Mouse (Mus musculus): ENCODE results near the gene Pam16.

Pam16 gene

DNA sequence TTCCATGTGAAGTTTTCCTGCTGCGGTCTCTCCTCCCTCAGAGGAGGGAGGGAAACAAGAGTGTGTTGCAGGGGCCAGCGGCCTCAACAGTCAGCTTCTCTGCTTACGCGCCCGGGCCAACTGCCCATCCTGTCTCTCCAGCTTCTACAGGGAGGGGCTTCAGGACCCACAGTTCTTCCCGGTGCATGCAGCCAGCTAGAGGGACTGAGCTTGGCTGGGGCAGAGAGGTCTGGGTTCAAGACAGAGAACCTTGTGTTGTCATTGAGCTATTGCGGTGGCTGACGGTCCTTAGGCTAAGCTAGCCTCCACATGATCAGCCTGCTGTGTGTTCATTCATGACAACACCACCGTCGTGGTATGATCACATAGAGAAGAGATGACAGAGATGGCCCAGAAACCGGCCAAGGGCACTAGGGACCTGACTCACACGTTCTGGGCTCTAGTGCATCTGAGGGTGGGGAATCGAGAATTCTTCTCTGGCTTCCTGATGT is 22.9 kb upstream of the Pam16 start:
- CTCF ChIA-PET: interaction anchor here (0.6 kb wide), 1 partner anchor 113 kb away, joined by 18 read pairs; no protein-coding TSS in a partner anchor

GRCm38 (mm10) chr16:4646831-4647230 is 22.0 kb upstream of the Pam16 start:
- CTCF ChIA-PET: no interaction called here

DNA sequence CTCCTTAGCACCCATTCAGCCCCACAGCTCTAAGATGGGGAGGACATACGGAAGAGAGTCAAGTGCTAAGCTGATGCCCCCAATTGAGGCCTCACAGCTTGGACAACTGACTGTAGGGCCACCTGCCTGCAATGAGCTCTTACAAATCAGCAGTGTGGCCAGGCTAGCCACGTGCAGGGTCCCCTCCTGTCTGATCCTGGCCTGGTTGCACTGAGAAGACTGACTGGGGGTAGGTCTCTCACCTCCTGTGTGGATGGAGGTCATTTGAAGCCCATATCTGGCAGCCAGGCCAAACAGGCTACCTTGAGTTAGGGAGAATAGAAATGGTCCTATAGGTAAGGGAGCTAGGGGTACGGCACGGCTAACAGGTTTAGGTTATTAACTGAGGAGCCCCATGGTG is 21.1 kb upstream of the Pam16 start:
- CTCF ChIA-PET: no interaction called here

DNA sequence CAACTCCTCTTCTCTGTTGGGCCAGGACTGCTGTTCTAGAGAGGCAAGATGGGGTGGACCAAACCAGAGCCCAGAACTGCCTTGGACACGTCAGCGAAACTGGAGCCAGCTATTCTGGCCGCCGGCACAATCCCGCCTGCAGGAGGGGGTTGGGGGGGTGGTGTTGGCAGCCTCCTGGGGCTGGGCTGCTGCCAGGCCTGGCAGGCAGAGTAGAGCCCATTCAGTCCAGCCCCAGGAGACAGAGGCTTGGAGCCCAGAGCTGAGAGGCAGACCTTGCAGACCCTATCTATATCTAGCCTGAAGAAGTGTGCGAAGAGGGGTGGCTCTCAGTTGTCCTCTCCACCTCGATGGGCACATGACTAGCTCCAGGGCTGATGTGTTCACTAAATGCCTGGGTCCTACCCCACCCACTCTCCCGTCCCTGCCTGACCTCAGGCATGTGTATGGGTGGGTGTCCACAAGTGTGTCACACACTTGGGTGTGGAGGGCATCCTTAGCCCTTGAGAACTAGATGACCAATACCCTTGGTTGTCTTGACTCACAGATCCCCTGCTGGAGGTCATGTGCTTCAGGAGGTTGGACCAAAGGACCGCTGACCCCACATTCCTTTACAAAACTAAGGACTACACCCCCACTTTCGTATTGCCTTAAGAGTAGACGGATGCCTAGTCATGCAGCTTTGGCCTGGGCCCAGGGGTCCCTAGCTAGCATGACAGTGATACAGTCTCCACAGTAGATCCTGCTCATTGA is 19.1 kb upstream of the Pam16 start:
- CTCF ChIA-PET: interaction anchor here (1.1 kb wide), 1 partner anchor 59 kb away, joined by 3 read pairs; no protein-coding TSS in a partner anchor

GRCm38 (mm10) chr16:4642937-4643336 is 18.1 kb upstream of the Pam16 start:
- CTCF ChIA-PET: interaction anchor here (0.7 kb wide), 1 partner anchor 368 kb away, joined by 19 read pairs; no protein-coding TSS in a partner anchor

DNA sequence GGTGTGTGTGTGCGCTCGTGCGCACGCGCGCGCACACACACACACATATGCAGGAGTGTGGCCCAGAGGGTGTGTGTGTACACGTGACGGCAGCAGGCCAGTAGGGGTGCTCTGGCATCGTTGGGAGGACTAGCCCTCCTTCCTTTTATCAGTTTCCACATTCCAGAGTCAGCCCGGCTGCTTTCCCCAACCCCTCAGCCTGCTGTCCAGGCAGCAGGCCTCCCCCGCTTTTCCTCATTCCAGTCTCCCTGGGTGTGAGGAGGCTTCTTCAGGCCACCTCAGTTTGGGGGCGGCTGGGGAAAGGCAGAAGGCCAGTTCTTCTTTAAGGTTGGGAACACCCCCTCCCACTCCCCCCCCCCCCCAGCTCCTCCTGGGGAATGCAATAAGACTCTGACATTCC is 17.4 kb upstream of the Pam16 start:
- CTCF ChIA-PET: interaction anchor here (0.6 to 0.7 kb wide), 2 partner anchors 56 to 368 kb away, joined by 7 to 19 read pairs; no protein-coding TSS in a partner anchor

- CTCF ChIA-PET: no interaction called here
Measured at GRCm38 (mm10) chr16:4641119-4641838, 16.5 kb upstream of the Pam16 start.

GRCm38 (mm10) chr16:4640267-4641005 is 15.6 kb upstream of the Pam16 start:
- CTCF ChIA-PET: no interaction called here

DNA sequence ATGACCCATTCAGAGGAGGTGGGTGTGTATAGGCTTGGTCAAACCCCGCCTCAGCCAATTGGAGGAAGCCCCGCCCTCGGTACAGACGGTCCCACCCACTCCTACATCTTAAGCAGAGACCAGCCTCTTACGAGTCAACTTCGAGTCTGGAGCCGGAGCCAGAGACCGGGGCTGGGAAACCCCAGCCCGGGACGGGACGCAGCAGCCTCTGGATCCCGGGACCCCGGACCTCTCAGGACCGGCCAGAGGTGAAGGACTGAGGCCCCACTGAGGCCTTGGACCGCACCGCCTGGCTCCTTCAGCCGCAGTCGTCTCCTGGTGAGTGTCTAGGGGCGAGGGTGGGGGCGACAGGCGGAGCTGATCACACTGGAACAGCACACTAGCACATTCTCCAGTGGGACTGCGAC is 15.0 kb upstream of the Pam16 start, which contains the start of the genes Vasn and Dnaja3:
TSS of gene Vasn (plus strand) at position 111 of the 407 bp plus-strand sequence.
TSS of gene Dnaja3 (plus strand) at position 159 of the 407 bp plus-strand sequence.
- CTCF ChIA-PET: no interaction called here

DNA sequence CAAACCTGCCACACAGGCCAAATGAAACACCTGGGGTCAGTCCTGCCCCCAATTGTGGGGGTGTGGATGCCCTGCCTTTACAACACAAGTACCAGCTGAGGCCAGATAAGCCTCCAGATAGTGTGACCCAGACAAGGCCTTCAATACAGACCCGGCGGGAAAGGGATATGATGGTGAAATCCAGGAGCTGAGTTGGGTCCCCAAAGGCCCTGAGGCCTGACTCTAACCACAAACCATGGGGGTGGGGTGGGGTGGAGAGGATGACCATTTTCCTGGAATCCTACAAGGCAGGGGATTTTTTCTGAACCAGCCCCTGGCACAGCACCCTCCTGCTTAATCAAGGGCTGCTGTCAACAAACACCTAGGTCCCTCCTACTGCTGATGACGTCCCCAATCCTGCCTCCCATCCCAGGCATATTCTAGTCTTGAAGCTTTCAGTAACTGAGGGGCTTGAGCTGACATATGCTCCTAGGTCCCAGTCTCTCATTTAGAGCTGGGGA is 14.2 kb upstream of the Pam16 start:
- CTCF ChIA-PET: no interaction called here

DNA sequence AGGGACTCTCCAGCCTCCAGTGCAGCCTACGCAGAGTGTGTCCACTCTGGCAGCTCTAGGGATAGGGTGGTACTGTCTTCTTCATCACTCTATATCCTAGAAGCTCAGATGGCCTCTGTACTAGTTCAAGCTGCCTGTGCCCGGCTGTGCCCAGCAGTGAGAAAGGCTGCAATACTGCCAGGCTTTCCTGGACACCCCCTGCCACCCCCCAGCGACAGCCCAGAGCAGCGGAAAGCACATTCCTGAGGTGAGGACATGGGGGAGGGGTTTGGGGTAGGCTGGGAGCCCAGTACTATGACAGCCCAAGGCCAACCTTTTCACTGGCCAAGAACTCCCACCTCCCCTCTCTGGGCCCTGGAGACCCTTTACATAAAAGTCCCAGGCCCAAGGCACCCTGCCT is 11.0 kb upstream of the Pam16 start:
- CTCF ChIA-PET: no interaction called here

DNA sequence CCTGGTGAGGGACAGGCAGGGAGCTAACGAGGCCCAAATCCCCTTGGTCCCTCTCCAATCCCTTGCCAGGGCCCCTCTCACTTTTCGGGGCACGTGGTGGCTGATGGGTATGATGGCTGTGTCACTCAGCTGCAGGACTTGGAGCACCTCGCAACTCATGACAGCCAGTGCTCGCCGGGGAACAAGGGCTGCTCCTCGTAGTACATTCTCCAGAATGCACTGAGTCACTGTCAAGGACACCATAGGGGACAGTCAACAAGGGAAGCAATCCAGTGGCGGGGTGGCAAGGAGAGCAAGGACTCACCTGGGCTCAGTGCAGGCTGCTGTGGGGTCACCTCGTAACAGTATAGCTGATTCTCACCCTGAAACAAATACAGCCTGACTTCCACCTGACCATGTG is 9.9 kb upstream of the Pam16 start:
- CTCF ChIA-PET: interaction anchor here (0.6 kb wide), 1 partner anchor 83 kb away, joined by 4 read pairs; no protein-coding TSS in a partner anchor

GRCm38 (mm10) chr16:4633661-4634060 is 8.9 kb upstream of the Pam16 start:
- CTCF ChIA-PET: no interaction called here

DNA sequence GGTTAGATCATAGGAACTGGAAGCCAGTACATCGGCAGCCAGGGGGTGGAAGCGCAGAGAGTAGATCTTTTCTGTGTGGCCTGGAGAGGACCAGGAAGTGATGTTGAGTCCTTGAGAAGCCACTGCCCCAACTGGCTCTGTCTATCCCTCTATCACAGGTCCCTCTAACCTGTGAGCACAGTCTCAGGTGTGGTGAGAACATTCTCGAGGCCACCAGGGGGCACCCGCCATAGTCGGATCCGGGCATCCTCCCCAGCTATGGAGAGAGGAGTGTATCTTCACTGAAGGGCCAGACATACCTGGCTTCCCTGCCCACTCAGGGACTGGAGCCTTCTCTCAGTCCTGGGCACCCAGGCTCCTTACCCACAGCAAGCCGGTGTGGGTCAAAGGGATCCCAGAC is 7.3 kb upstream of the Pam16 start:
- CTCF ChIA-PET: no interaction called here

DNA sequence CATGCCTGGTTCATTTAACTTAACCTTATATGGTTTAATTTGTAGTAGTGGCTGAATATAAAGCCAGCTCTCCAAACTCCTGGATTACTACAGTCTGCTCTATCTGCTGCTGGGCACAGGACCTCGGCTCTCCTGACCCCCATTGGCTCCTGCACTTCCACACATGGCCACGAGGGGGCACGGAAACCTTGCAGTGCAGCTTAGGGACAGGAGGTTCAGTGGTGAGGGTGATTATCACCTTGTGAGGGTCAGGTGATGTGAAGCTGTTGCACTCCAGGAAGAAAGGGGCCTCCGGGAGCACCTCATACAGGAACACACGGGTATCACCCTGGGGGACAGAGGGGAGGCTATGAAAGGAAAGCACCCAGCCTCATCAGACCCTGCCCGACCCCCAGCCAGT is 5.2 kb upstream of the Pam16 start:
- CTCF ChIA-PET: interaction anchor here (0.6 kb wide), 2 partner anchors 15 to 140 kb away, joined by 3 to 13 read pairs; no protein-coding TSS in a partner anchor

- CTCF ChIA-PET: interaction anchor here (0.6 kb wide), 1 partner anchor 40 kb away, joined by 3 read pairs; no protein-coding TSS in a partner anchor
Measured at GRCm38 (mm10) chr16:4628898-4629419, 4.2 kb upstream of the Pam16 start.

- CTCF ChIA-PET: interaction anchor here (0.5 kb wide), 1 partner anchor 67 kb away, joined by 5 read pairs; the partner anchor contains the start of gene Tfap4
Measured at GRCm38 (mm10) chr16:4627105-4627504, 2.3 kb upstream of the Pam16 start.

DNA sequence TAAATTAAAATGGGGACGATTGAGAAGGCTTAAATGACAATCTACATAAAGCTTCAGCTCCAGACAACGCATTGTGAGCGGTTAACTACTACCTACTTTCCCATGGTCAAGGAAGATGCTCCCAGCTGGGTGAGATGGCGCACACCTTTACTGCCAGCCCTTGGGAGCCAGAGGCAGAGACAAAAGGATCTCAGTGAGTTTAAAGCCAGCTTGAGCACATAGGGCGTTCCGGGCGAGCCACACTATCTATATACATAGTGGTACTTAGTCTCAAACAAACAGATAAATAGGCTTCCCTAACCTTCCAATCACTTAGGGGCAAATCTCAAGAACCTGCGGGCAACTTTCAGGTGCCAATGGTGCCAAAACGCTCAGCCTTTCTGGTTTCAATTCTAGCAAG is 714 bp downstream of the Pam16 start:
- CTCF ChIA-PET: interaction anchor here (0.5 kb wide), 1 partner anchor 53 kb away, joined by 8 read pairs; no protein-coding TSS in a partner anchor

- CTCF ChIA-PET: no interaction called here
Measured at GRCm38 (mm10) chr16:4616829-4617228, 8.0 kb downstream of the Pam16 start.

- CTCF ChIA-PET: no interaction called here
Measured at GRCm38 (mm10) chr16:4615297-4615696, 9.5 kb downstream of the Pam16 start.

- CTCF ChIA-PET: interaction anchor here (0.5 kb wide), 1 partner anchor 464 kb away, joined by 3 read pairs; no protein-coding TSS in a partner anchor
Measured at GRCm38 (mm10) chr16:4614639-4615038, 10.1 kb downstream of the Pam16 start.
